Mouse (Mus musculus): ENCODE measurements around the gene H3f3a.

Gene H3f3a

GRCm38 (mm10) chr1:180756711-180757110, 57.0 kb downstream of the H3f3a start:
- no peak for DNase-seq

- no peak for DNase-seq
These were observed 59.4 kb downstream of the H3f3a start for GRCm38 (mm10) chr1:180754376-180754775.

- DNase-seq = no peak
These were observed 61.6 kb downstream of the H3f3a start for GRCm38 (mm10) chr1:180752115-180752514.

Measured in lung, postnatal 14 days (tissue).